Mouse (Mus musculus) midbrain, embryonic 11.5 days (tissue): ENCODE measurements around the gene Asb6. TPM values are rescaled to one million over a fixed set of nuclear protein-coding genes. Genes with fewer than 3 reads are reported as not detected.
A peak's percentile ranks its signal among the peaks of the same experiment; 100 is the strongest.

ENCODE experiments used
- ATAC-seq: fragments of 200-750 bp; cut with Nextera tagmentation; 2 replicates; pipeline ENCODE4 v1.8.0; 2017; ENCODE audit warnings: moderate TSS enrichment, moderate library complexity; ENCODE audit not compliant: low FRiP score
- DNase-seq: peaks from one replicate; pipeline ENCODE4 v3.0.0; 2015; ENCODE audit warnings: low spot score; ENCODE audit errors: missing footprints
- H3K27ac ChIP-seq: fragments of 300-500 bp; sonication (generic); 2 replicates; pipeline ENCODE4 v1.5.1; 2014; ENCODE audit warnings: low read depth, low read length
- H3K27me3 ChIP-seq: fragments of 300-500 bp; sonication (generic); 2 replicates; pipeline ENCODE4 v1.6.1; 2014; ENCODE audit warnings: mild to moderate bottlenecking, low read length, moderate library complexity, mixed read lengths; ENCODE audit not compliant: control insufficient read depth, insufficient read depth
- H3K36me3 ChIP-seq: fragments of 300-500 bp; sonication (generic); 2 replicates; pipeline ENCODE4 v1.6.1; 2014; ENCODE audit warnings: mild to moderate bottlenecking, low read length, moderate library complexity, mixed read lengths; ENCODE audit not compliant: control insufficient read depth, insufficient read depth
- H3K4me1 ChIP-seq: fragments of 300-500 bp; sonication (generic); 2 replicates; pipeline ENCODE4 v1.6.1; 2014; ENCODE audit warnings: low read length; ENCODE audit not compliant: control insufficient read depth, insufficient read depth
- H3K4me2 ChIP-seq: fragments of 300-500 bp; sonication (generic); 2 replicates; pipeline ENCODE4 v1.6.1; 2014; ENCODE audit warnings: mild to moderate bottlenecking, moderate library complexity
- H3K4me3 ChIP-seq: fragments of 300-500 bp; sonication (generic); 2 replicates; pipeline ENCODE4 v1.5.1; 2014; ENCODE audit warnings: low read depth, low read length
- H3K9ac ChIP-seq: fragments of 300-500 bp; sonication (generic); 2 replicates; pipeline ENCODE4 v1.6.1; 2014; ENCODE audit warnings: low read length
- H3K9me3 ChIP-seq: fragments of 300-500 bp; sonication (generic); 2 replicates; pipeline ENCODE4 v1.6.1; 2016; ENCODE audit warnings: low read length; ENCODE audit not compliant: control insufficient read depth
- WGBS: fragments of 180-500 bp; shearing (Covaris S2); extraction: QIAGEN DNeasy Blood & Tissue Kit; methylation state at CpG from one replicate; pipeline ENCODE4 v1.1.7; 2014; 5-methylcytosine and 5-hydroxymethylcytosine counted together
- polyA plus RNA-seq: library from polyadenylated mRNA; unstranded; fragments of >200 nt; fragmentation: Nextera tagmentation; extraction: Ambion mirVana; gene quantifications from 2 replicates; pipeline ENCODE4 v1.2.1, GENCODE M21; 2014

The Asb6 gene
- 23.0 and 31.0 TPM in 2 replicates for polyA plus RNA-seq

DNA sequence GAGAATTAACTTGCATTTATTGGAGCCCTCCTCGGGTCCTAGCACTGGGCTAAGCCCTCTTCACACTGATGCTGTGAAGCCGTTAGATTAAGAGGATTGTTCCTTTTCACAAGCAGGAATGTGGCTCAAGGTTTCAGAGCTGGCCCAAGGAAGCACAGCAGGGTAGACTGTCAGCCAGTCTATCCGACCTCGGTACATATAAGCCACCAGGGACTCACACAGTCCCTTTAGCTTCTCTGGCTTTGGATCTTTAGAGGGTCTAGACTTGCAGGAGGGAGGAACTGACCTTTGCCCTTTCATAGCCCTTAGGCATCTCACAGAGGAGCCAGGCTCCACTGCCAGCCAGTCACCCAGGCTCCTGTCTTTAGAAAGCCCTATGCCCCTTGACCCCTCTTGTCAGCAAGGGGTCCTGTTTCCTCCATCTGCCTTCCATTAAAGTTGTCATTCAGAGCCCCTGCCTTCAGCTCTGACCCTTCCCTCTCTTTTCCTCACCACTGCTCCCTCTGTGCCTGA, at the start of gene Asb6:
Asb6 (minus strand) TSS at position 51 of the 513 bp plus-strand sequence.
- Histone ChIP-seq H3K36me3 (peaks cover 2% of the 10 kb centered on the region; the same call in 1 of the 2 replicates), H3K27ac (no peak within 1 kb of the TSS), H3K27me3 (no peaks in the 10 kb centered on the region), H3K9me3 (no peaks in the 10 kb centered on the region), H3K4me1 (peaks cover 9% of the 10 kb centered on the region), H3K4me3 (no peak within 1 kb of the TSS), H3K4me2 (no peak within 1 kb of the TSS), H3K9ac (no peak within 1 kb of the TSS)
- DNase-seq (no peak), ATAC-seq (no peak)
- WGBS: 5% methylated on average over 4 of the region's 4 CpGs

DNA sequence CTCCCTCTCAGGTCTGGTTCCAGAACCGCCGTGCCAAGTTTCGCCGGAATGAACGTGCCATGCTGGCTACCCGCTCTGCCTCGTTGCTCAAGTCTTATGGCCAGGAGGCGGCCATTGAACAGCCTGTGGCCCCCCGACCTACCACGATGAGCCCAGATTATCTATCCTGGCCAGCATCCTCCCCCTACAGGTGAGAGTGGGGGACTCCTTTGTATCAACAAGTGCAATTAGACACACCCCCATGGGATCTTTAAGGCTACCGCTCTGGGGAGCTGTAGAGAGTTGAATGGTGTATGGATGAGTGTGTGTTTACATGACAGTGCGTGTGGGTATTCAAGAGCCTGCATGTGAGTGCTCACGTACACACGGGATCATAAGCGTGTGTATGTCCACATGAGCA, 49.3 kb upstream of the Asb6 start:
- ATAC-seq (no peak), DNase-seq (no peak)

DNA sequence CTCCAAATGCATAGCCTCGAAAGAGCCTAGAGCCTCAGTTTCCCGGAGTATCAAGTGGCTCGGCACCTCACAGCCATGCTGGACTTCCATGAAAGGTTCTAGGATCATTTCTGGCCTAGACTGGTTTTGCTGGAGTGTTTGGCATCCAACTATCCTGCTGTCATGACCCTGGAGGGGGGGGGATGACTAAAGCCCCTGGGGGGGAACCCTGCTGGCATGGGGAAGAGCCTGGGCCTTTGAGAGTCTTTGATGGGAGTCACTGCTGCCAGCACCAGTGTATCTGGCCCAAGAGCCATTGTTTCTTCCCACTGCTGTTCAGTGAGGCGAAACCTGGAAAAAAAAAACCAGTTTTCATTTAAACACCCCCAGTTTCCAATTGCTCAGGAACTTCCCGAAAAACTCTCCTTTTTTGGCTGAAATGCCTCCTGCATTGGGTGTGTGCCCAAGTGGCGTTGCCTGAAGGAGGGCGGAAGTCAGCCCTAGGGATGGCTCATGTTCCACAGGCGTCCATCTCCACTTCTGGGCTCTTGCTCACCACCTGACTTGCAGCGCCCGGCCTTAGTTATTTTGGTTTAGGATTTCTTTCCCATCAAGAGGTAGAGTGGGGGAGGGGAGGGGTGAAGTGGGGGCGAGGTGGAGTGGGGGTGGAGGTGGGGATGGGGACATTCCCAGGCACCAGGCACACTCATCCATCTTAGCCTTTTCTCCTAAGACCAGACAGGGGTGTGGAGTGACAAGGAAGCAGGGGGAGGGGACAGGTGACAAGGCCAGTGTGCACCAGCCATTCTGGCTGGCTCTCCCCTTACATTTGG, 45.7 kb upstream of the Asb6 start:
- 48% methylated on average over 11 of the region's 11 CpGs for WGBS
- ATAC-seq (no peak), DNase-seq (no peak)
- H3K27me3 ChIP-seq: no peaks in the 10 kb centered on the region
- no peak overlapping the region for H3K27ac ChIP-seq
- no peaks in the 10 kb centered on the region for H3K36me3 ChIP-seq
- H3K4me1 ChIP-seq: peaks cover 2% of the 10 kb centered on the region; the same call in 1 of the 2 replicates
- no peaks in the 10 kb centered on the region for H3K9me3 ChIP-seq
- H3K9ac ChIP-seq: no peak overlapping the region
- H3K4me2 ChIP-seq: no peak overlapping the region
- no peak overlapping the region for H3K4me3 ChIP-seq

More for the DNA sequence above, 49.3 kb upstream of the Asb6 start:
- Histone ChIP-seq H3K27ac (no peak overlapping the region), H3K4me1 (peaks cover 2% of the 10 kb centered on the region; the same call in 1 of the 2 replicates), H3K4me3 (no peak overlapping the region), H3K9me3 (no peaks in the 10 kb centered on the region), H3K9ac (no peak overlapping the region), H3K4me2 (no peak overlapping the region), H3K36me3 (no peaks in the 10 kb centered on the region), H3K27me3 (no peaks in the 10 kb centered on the region)
- 93% methylated on average over 15 of the region's 15 CpGs for WGBS

DNA sequence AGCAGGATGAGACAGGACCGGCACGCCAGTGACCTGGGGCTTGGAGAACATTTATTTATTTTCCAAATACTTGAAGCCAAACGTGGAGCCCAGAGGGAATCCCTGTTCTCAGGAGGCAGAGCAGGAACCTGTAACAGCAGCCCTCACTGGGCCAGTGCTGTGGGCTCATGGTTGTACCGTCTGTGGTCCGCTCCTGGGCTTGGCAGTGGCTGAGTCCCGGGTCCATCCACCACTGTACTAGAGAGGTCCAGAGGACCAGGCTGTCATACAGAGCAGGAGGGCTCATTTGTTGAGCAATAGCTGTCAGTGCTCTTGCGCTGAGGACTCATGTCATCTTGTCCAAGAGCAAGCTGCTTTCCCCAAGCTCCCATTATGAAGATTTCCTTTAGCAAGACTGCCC, 45.0 kb upstream of the Asb6 start:
- no peak for ATAC-seq
- 80% methylated on average over 7 of the region's 7 CpGs for WGBS
- Histone ChIP-seq H3K9ac (no peak overlapping the region), H3K27ac (no peak overlapping the region), H3K9me3 (no peaks in the 10 kb centered on the region), H3K4me2 (no peak overlapping the region), H3K36me3 (no peaks in the 10 kb centered on the region), H3K4me3 (no peak overlapping the region), H3K4me1 (peaks cover 2% of the 10 kb centered on the region; the same call in 1 of the 2 replicates), H3K27me3 (no peaks in the 10 kb centered on the region)
- no peak for DNase-seq

DNA sequence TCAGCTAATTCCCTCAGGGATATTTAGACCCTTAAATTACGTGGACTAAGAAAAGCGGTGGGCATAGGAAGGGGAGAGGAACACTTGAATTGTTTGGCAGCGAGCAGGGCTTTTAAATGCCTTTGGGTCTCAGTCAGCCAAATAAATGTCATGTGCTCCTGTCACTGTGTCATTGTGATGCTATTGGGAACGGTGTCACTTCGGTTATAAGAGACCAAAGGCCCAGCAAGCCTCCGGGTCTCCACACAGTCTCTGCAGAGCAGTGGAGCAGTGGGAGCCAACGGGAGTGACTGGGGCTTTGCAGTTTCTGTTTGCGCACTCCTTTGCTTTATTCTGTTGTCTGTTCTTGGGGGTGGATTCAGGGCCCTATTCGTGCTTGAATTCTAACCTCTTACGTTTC, 44.3 kb upstream of the Asb6 start:
- ATAC-seq (no peak), DNase-seq (no peak)
- H3K9me3 ChIP-seq: no peaks in the 10 kb centered on the region
- H3K9ac ChIP-seq: no peak overlapping the region
- H3K4me2 ChIP-seq: no peak overlapping the region
- no peak overlapping the region for H3K27ac ChIP-seq
- H3K27me3 ChIP-seq: no peaks in the 10 kb centered on the region
- no peak overlapping the region for H3K4me3 ChIP-seq
- H3K36me3 ChIP-seq: no peaks in the 10 kb centered on the region
- peaks cover 2% of the 10 kb centered on the region; the same call in 1 of the 2 replicates for H3K4me1 ChIP-seq
- WGBS: 38% methylated on average over 10 of the region's 10 CpGs

DNA sequence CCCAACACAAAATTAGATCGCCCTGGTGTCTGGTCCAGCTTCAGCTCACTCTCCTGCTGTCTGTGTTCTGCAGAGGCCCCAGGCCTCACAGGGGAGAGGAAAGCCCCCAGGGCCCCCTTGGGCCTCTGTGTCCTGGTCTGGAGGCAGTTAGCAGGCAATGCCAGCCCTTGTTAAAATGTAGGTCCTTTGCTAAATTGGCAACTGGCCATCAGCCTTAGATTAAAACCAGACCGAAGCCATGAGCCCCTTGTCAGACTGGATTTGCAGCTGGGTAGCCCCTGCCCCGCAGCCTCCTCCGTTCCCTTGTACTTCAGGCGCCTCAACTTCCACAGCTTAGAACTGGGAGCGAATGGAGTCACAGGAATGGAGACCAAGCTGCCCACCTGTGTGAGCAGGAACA, 42.5 kb upstream of the Asb6 start:
- 82% methylated on average over 6 of the region's 6 CpGs for WGBS
- Histone ChIP-seq H3K36me3 (no peaks in the 10 kb centered on the region), H3K27me3 (no peaks in the 10 kb centered on the region), H3K4me2 (no peak overlapping the region), H3K4me1 (peaks cover 2% of the 10 kb centered on the region; the same call in 1 of the 2 replicates), H3K9me3 (no peaks in the 10 kb centered on the region), H3K9ac (no peak overlapping the region), H3K27ac (no peak overlapping the region), H3K4me3 (no peak overlapping the region)
- DNase-seq (no peak), ATAC-seq (no peak)

DNA sequence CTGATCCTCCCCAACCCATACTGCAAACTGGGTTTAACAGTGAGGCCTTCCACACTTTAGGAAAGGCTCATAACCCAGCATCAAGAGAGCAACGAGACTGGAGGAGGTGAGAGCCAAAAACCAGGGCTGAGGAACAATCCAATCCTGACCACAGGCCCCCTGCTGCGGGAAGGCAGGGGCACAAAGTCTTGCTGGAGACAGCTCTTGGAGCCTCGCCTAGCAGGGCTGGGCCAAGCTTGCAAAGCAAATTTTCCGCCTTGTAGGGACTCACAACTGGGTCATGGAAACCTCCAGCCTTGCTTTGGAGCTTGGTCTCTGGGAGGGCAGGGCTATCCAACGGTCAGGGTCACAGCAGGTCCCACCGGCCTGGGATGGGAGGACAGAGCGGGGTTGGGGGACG, 40.7 kb upstream of the Asb6 start:
- Histone ChIP-seq H3K4me1 (no peaks in the 10 kb centered on the region), H3K4me3 (no peak overlapping the region), H3K4me2 (no peak overlapping the region), H3K9me3 (no peaks in the 10 kb centered on the region), H3K36me3 (no peaks in the 10 kb centered on the region), H3K27ac (no peak overlapping the region), H3K27me3 (no peaks in the 10 kb centered on the region; the same call in 1 of the 2 replicates), H3K9ac (no peak overlapping the region)
- no peak for DNase-seq
- no peak for ATAC-seq
- WGBS: 79% methylated on average over 8 of the region's 8 CpGs

DNA sequence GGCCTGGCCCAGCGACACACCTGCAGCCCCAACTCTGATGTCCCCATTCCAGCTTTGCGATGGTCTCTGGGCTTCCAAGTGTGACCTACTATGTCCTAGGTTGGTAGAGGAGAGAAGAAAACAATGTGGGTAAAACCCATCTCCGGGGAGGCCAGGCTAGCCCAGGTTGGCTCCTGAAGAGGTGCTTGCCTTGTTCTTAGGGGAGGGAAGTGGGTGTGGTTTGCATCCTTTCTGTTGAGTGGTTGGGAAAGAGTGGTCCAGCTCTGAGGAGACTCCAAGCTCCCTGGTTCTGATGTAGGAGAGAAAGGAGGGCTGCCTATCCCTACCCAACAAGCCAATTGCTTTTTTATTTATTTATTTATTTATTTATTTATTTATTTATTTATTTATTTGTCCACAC, 35.3 kb upstream of the Asb6 start:
- H3K9me3 ChIP-seq: no peaks in the 10 kb centered on the region
- DNase-seq: no peak
- H3K9ac ChIP-seq: no peak overlapping the region; the same call in 1 of the 2 replicates
- H3K4me1 ChIP-seq: peaks cover 7% of the 10 kb centered on the region
- no peak overlapping the region for H3K4me3 ChIP-seq
- no peak overlapping the region for H3K27ac ChIP-seq
- H3K4me2 ChIP-seq: peak overlapping the region; percentile 53
- no peak for ATAC-seq
- H3K36me3 ChIP-seq: no peaks in the 10 kb centered on the region
- 47% methylated on average over 3 of the region's 3 CpGs for WGBS
- H3K27me3 ChIP-seq: peaks cover 10% of the 10 kb centered on the region

DNA sequence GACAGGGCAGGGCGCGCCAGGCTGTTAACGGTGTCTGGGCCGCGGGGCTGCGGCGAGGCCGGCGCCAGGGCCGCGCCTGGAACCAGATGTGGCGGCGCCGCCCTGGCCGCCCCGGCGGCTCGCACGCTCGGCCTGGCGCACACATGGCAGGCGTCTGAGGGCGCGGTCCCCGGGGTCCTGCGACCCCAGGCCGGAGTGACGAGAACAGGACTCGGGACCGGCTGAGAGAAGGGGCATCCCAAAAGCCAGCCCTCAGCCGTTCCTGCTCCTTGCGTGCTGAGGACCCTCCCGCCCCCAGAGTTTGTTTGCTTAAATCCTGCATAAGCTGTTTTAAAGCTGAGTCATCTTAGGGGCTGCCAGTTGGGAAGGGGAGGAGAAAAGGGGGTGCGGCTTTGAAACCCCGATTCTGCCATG, 34.8 kb upstream of the Asb6 start:
- 2% methylated on average over 35 of the region's 35 CpGs for WGBS
- peak overlapping the region; percentile 22; the same call in 1 of the 2 replicates for H3K4me3 ChIP-seq
- ATAC-seq (no peak), DNase-seq (peak; percentile 90)
- no peak overlapping the region for H3K27ac ChIP-seq
- peaks cover 10% of the 10 kb centered on the region for H3K27me3 ChIP-seq
- H3K4me2 ChIP-seq: peak overlapping the region; percentile 53
- H3K36me3 ChIP-seq: no peaks in the 10 kb centered on the region
- no peaks in the 10 kb centered on the region for H3K9me3 ChIP-seq
- H3K4me1 ChIP-seq: peaks cover 7% of the 10 kb centered on the region
- peak overlapping the region; percentile 51 for H3K9ac ChIP-seq
